Mouse (Mus musculus): Measurements from ENCODE around the gene Adcy9. TPM values are rescaled to one million over a fixed set of nuclear protein-coding genes. Genes with fewer than 3 reads are reported as not detected.

Gene Adcy9
- total and polyA plus RNA-seq, 2 experiments from 2014 or later, result 1.8 to 19.0 TPM

DNA sequence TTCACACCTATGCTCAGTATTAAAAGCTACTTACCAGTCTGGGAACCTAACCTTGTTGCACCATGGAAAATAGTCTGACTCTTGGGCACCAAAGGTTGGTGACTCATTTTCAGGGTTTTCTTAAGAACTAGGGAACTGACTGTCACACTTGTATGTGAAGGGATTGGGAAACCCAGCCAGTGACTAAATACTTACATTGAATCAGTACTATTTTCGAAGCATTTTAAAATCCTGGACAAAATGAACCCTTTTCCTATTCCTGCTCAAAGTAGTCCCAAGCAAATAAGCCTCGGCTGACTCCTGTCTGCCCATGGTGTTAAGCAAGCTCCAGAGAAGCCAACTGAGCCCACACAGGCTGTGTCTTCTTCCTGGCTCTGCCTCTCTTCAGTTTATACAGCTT is 144.1 kb downstream of the Adcy9 start:
- ATAC-seq (ENCODE audit: insufficient read depth, low read depth), result no peak
- WGBS, result 73% methylated on average over 2 of the region's 2 CpGs
- Histone ChIP-seq H3K27ac (ENCODE audit: low read depth) (no peak overlapping the region), H3K36me3 (replicated peaks; ENCODE audit: control insufficient read depth, insufficient read depth, low read length) (no peaks in the 10 kb centered on the region), H3K27me3 (ENCODE audit: control insufficient read depth, insufficient read depth, low read length) (no peaks in the 10 kb centered on the region), H3K9me3 (replicated peaks; ENCODE audit: control insufficient read depth, low read length) (no peaks in the 10 kb centered on the region), H3K4me3 (ENCODE audit: low read depth, low read length) (no peak overlapping the region), H3K4me2 (ENCODE audit: low read depth, low read length) (no peak overlapping the region), H3K4me1 (ENCODE audit: control insufficient read depth, insufficient read depth) (peaks cover 18% of the 10 kb centered on the region), H3K9ac (replicated peaks; ENCODE audit: low read depth, low read length) (no peak overlapping the region)
- no peak for DNase-seq (ENCODE audit: low spot score)
- no peak for TF ChIP-seq EP300 (IDR thresholded peaks at IDR 0.05; ENCODE audit: low read depth)
- TF ChIP-seq CTCF (IDR thresholded peaks at IDR 0.05; ENCODE audit: low read depth), result no peak

DNA sequence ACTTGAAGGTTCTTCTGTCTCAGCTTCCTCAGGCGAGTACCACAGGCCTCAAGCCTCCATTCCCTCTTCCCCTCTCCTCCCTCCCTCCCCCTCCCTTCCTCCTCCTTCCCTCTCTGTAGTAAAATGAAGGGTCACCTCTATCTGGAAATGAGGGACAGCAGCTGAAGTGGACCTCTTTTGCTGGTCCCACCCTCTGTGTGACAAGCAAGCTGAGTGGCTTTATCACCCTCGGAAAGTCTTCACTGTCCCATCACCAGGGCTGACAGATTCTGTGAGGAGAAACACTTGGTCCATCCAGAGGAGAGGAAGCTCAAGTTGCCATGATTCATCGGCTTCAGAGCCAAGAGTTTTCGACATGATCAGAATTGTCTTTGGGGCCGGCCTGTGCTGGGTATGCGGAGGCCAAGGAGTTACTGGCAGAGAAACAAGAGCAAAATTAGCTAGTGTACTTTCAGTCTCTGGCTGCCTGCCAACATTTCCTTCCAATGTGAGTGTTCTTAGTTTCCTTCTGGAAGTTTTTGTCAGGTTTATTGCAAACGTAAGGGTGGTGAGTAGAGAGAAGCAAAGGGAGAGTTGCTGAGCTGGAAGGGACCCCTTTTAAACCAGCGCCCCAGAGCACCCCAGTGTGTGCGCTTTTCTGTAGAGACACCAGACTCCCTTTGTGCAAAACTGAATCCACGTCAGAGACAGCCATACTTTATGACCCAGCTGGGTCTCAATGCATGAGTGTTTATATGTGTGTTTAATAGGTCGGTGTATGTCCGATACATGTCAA is 146.4 kb downstream of the Adcy9 start:
- no peaks in the 10 kb centered on the region for H3K27me3 ChIP-seq (ENCODE audit: control insufficient read depth, insufficient read depth, low read length)
- peaks cover 32% of the 10 kb centered on the region for H3K4me1 ChIP-seq (ENCODE audit: control insufficient read depth, insufficient read depth)
- H3K4me3 ChIP-seq (ENCODE audit: low read depth, low read length), result no peak overlapping the region
- H3K4me2 ChIP-seq (ENCODE audit: low read depth, low read length), result 0 out of 2 replicates have a peak overlapping the region, but pooled peaks have one; percentile 7
- peak overlapping the region; percentile 76 for H3K27ac ChIP-seq (ENCODE audit: low read depth)
- ATAC-seq (ENCODE audit: insufficient read depth, low read depth) (peak; percentile 79), DNase-seq (ENCODE audit: low spot score) (peak; percentile 92)
- no peaks in the 10 kb centered on the region for H3K36me3 ChIP-seq (replicated peaks; ENCODE audit: control insufficient read depth, insufficient read depth, low read length)
- H3K9me3 ChIP-seq (replicated peaks; ENCODE audit: control insufficient read depth, low read length), result no peaks in the 10 kb centered on the region
- TF ChIP-seq EP300 (IDR thresholded peaks at IDR 0.05; ENCODE audit: low read depth) (no peak), CTCF (IDR thresholded peaks at IDR 0.05; ENCODE audit: low read depth) (no peak)
- 30% methylated on average over 12 of the region's 12 CpGs for WGBS
- H3K9ac ChIP-seq (replicated peaks; ENCODE audit: low read depth, low read length), result no peak overlapping the region

DNA sequence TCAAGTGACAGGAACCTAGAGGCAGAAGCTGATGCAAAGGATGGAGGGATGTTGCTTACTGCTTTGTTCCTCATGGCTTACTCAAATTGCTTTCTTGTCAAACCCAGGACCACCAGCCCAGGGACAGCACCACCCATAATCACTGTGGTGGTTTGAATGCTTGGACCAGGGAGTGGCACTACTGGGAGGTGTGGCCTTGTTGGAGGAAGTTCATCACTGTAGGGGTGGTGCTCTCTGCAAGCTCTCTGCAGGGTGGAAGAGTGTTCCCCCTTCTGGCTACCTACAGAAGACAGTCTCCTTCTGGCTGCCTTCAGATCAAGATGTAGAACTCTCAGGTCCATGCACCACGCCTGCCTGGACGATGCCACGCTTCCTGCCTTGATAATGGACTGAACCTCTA is 148.0 kb downstream of the Adcy9 start:
- H3K36me3 ChIP-seq (replicated peaks; ENCODE audit: control insufficient read depth, insufficient read depth, low read length), result no peaks in the 10 kb centered on the region
- WGBS, result 73% methylated on average over 3 of the region's 3 CpGs
- no peaks in the 10 kb centered on the region for H3K27me3 ChIP-seq (ENCODE audit: control insufficient read depth, insufficient read depth, low read length)
- DNase-seq (ENCODE audit: low spot score) (no peak), ATAC-seq (ENCODE audit: insufficient read depth, low read depth) (no peak)
- no peak overlapping the region for H3K4me3 ChIP-seq (ENCODE audit: low read depth, low read length)
- H3K27ac ChIP-seq (ENCODE audit: low read depth), result no peak overlapping the region
- peaks cover 42% of the 10 kb centered on the region for H3K4me1 ChIP-seq (ENCODE audit: control insufficient read depth, insufficient read depth)
- TF ChIP-seq EP300 (IDR thresholded peaks at IDR 0.05; ENCODE audit: low read depth) (no peak), CTCF (IDR thresholded peaks at IDR 0.05; ENCODE audit: low read depth) (no peak)
- no peak overlapping the region for H3K9ac ChIP-seq (replicated peaks; ENCODE audit: low read depth, low read length)
- H3K4me2 ChIP-seq (ENCODE audit: low read depth, low read length), result no peak overlapping the region
- H3K9me3 ChIP-seq (replicated peaks; ENCODE audit: control insufficient read depth, low read length), result no peaks in the 10 kb centered on the region

DNA sequence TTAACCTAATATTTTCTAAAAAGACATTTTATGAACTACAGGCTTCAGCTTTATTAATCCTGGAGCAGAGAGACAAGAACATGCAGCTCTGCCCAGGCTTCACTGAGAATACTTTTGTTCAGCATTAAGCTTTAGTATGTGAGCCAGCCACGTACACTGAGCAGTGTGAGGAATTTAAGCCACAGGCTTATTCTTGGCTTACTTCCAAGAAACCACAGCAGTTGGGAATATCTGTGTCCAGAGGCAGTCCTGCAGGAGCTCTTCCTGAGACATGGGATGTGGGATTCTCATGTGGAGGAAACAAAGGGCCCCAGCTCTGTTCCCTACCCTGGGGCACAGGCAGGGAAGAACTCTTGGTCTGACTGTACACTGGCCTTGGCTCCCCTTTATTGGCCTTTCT is 149.4 kb downstream of the Adcy9 start:
- TF ChIP-seq CTCF (IDR thresholded peaks at IDR 0.05; ENCODE audit: low read depth) (no peak), EP300 (IDR thresholded peaks at IDR 0.05; ENCODE audit: low read depth) (no peak)
- Histone ChIP-seq H3K9ac (replicated peaks; ENCODE audit: low read depth, low read length) (no peak overlapping the region), H3K4me3 (ENCODE audit: low read depth, low read length) (no peak overlapping the region), H3K4me2 (ENCODE audit: low read depth, low read length) (no peak overlapping the region), H3K27ac (ENCODE audit: low read depth) (peak overlapping the region; percentile 78), H3K4me1 (ENCODE audit: control insufficient read depth, insufficient read depth) (peaks cover 48% of the 10 kb centered on the region), H3K9me3 (replicated peaks; ENCODE audit: control insufficient read depth, low read length) (no peaks in the 10 kb centered on the region), H3K36me3 (replicated peaks; ENCODE audit: control insufficient read depth, insufficient read depth, low read length) (no peaks in the 10 kb centered on the region), H3K27me3 (ENCODE audit: control insufficient read depth, insufficient read depth, low read length) (no peaks in the 10 kb centered on the region)
- peak; percentile 89 for DNase-seq (ENCODE audit: low spot score)
- peak; percentile 66 for ATAC-seq (ENCODE audit: insufficient read depth, low read depth)
- WGBS, result 9% methylated on average over 1 of the region's 1 CpGs

DNA sequence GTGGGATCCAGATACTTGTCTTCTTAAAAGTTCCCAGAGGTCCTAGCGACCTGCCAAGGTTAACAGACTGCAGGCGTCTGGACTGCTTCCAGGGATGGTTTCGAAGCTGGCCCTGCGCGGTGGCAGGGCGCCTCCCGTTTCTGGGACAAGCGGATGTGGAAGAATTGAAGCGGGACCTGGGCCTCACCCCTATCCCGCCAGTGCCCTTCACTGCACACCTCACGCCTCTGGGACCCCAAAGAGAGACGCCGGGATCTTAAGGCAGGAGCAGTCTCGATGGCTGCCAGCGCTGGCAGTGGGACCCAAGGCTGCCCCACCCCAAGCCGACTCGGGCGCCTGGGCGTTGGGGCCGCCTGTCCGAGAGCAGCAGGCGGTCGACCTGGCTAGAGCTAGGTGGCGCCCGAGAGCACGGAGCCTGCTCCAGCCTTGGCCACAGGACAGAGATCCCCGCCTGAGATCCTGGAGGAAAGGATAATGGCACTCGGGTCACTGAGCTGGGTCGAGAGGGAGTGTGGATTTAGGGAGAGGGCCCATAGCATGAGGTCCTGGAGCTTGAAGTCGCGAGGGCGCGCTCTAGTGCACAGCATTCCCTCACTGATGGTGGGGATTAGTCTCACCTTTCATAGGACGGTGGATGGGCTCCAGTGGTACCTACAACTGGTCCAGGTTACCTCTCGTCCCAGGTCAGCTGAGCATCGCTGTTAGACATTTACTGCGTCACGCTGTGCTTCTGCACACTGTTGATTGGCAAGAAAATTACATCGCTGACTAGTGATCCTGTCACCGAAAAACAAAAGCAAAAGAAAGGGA is 152.2 kb downstream of the Adcy9 start:
- H3K4me3 ChIP-seq (ENCODE audit: low read depth, low read length), result peak overlapping the region; percentile 50
- H3K4me2 ChIP-seq (ENCODE audit: low read depth, low read length), result peak overlapping the region; percentile 70
- H3K4me1 ChIP-seq (ENCODE audit: control insufficient read depth, insufficient read depth), result peaks cover 37% of the 10 kb centered on the region
- H3K27ac ChIP-seq (ENCODE audit: low read depth), result peak overlapping the region; percentile 90
- H3K9me3 ChIP-seq (replicated peaks; ENCODE audit: control insufficient read depth, low read length), result no peaks in the 10 kb centered on the region
- ATAC-seq (ENCODE audit: insufficient read depth, low read depth), result peak; percentile 90
- DNase-seq (ENCODE audit: low spot score), result peak; percentile 83
- TF ChIP-seq EP300 (IDR thresholded peaks at IDR 0.05; ENCODE audit: low read depth) (peak; percentile 64; the same call in 1 of the 2 replicates), CTCF (IDR thresholded peaks at IDR 0.05; ENCODE audit: low read depth) (peak; percentile 93)
- no peaks in the 10 kb centered on the region for H3K36me3 ChIP-seq (replicated peaks; ENCODE audit: control insufficient read depth, insufficient read depth, low read length)
- 7% methylated on average over 39 of the region's 40 CpGs for WGBS
- no peaks in the 10 kb centered on the region for H3K27me3 ChIP-seq (ENCODE audit: control insufficient read depth, insufficient read depth, low read length)
- H3K9ac ChIP-seq (replicated peaks; ENCODE audit: low read depth, low read length), result peak overlapping the region; percentile 52
